Mouse (Mus musculus) liver, postnatal 0 days (tissue): ENCODE data around the gene Galnt12.

Experiments used
- CTCF ChIP-seq: sonication (generic); IDR thresholded peaks from 2 replicates; pipeline ENCODE4 v1.5.1; 2016; ENCODE audit warnings: antibody characterized with exemption, low read depth
- EP300 ChIP-seq: IDR thresholded peaks from 2 replicates; pipeline ENCODE4 v1.6.1; 2016; ENCODE audit warnings: antibody characterized with exemption, low read depth, mild to moderate bottlenecking

DNA sequence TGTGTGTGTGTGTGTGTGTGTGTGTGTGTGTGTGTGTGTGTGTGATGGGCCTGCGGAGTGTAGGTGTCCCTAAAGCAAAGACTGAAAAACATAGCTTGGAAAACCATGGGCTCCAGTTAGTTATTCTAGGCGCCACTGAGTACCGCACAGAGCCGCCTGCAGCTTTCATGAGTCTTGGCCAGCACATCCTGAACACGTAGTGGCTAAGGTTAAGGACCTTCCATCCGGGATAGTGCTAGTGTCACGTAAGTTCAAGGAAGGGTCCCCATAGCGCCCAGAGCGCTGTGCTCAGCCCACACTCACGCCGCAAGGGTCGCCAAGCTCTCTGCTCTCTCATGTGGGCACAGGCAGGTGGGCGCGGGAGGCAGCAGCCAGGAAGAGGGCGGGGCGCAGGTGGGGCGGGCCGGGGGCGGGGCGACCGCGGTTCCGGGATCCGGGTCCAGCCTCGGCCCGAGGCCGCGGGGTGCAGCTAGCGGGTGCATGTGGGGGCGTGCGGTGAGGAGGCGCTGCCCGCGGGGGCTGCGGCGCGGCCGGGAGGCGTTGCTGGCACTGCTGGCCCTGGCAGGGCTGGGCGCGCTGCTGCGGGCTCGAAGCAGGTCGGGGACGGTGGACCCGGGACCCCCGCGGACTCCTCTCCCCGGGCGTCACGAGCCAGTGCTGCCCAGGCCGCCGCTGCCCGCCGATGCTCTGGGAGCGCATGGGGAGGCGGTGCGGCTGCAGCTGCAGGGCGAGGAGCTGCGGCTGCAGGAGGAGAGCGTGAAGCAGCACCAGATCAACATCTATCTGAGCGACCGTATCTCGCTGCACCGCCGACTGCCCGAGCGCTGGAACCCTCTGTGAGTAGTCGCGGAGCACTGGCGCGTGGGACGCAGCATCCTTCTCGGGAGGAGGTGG is at the start of gene Galnt12:
- TF ChIP-seq CTCF (no peak), EP300 (no peak)
